Comparison of ENCODE assay signal across 7 mouse cellular contexts in genomic region chr16:16358481-16359100, GRCm38 (mm10). TPM values are rescaled to one million over a fixed set of nuclear protein-coding genes. Genes with fewer than 3 reads are reported as not detected.
DNase-seq lines count a peak whose midpoint lies in the region; ATAC-seq lines count a peak whose summit lies in the region.

Gene Dnm1l (minus strand): TSS chr16:16358959.

- peak within 1 kb of the TSS; percentile 94 for H3K9ac ChIP-seq in intestine, embryonic 15.5 days

- peak within 1 kb of the TSS; percentile 97 for H3K4me3 ChIP-seq in intestine, embryonic 15.5 days (replicated peaks)
- peak within 1 kb of the TSS; percentile 96 for H3K4me3 ChIP-seq in midbrain, embryonic 10.5 days

- under 1% methylated on average over 55 of the region's 55 CpGs for WGBS in intestine, embryonic 15.5 days
- WGBS in midbrain, embryonic 10.5 days: under 1% methylated on average over 55 of the region's 55 CpGs

- peak; percentile 96 for DNase-seq in adrenal gland, adult 2 months
- peak; percentile 82 for DNase-seq in embryo, embryonic 11.5 days (ENCODE audit: low read depth, low spot score)
- DNase-seq in gastrocnemius, postnatal 36 days: peak; percentile 85 to 88
- peak; percentile 94 to 95 for DNase-seq in left cerebral cortex, postnatal 25 days (ENCODE audit: low spot score in 2 of 2)
- peak; percentile 91 for DNase-seq in midbrain, embryonic 10.5 days (ENCODE audit: low spot score)
- DNase-seq in right cerebral cortex, postnatal 4 days: peak; percentile 91

- H3K9me3 ChIP-seq in intestine, embryonic 15.5 days: no peaks in the 10 kb centered on the region
- H3K9me3 ChIP-seq in midbrain, embryonic 10.5 days (replicated peaks): no peaks in the 10 kb centered on the region

- peak within 1 kb of the TSS; percentile 93 for H3K27ac ChIP-seq in intestine, embryonic 15.5 days
- H3K27ac ChIP-seq in midbrain, embryonic 10.5 days (replicated peaks): peak within 1 kb of the TSS; percentile 93

- ATAC-seq in intestine, embryonic 15.5 days: peak; percentile 99

- H3K36me3 ChIP-seq in intestine, embryonic 15.5 days: no peaks in the 10 kb centered on the region
- H3K36me3 ChIP-seq in midbrain, embryonic 10.5 days: peaks cover 3% of the 10 kb centered on the region

- intact Hi-C loops in gastrocnemius, postnatal 36 days (cut with DNase I): loop anchor here (5.0 to 10.0 kb wide), 2 partner anchors 56 to 226 kb away; partner anchors contain the start of gene Yars2
- intact Hi-C loops in left cerebral cortex, postnatal 25 days (cut with DNase I): loop anchor here (5.0 to 10.0 kb wide), 3 partner anchors 56 to 516 kb away; partner anchors contain the start of genes Top3b, Vpreb1 and Yars2

- 0 out of 2 replicates have a peak, but pooled peaks cover 4% of the 10 kb centered on the region for H3K4me1 ChIP-seq in intestine, embryonic 15.5 days (replicated peaks)
- peaks cover 8% of the 10 kb centered on the region for H3K4me1 ChIP-seq in midbrain, embryonic 10.5 days

- H3K4me2 ChIP-seq in intestine, embryonic 15.5 days (replicated peaks): peak within 1 kb of the TSS; percentile 66

- H3K27me3 ChIP-seq in intestine, embryonic 15.5 days (replicated peaks): no peaks in the 10 kb centered on the region
- no peaks in the 10 kb centered on the region for H3K27me3 ChIP-seq in midbrain, embryonic 10.5 days (ENCODE audit: low read depth, poor library complexity, severe bottlenecking)

RNA-seq across cellular contexts. Expression of gene Dnm1l, which starts in this region (rescaled TPM):
- 10 to 100 TPM; 76.7 to 84.5 TPM for total RNA-seq in adrenal gland, adult 2 months (2021)
- polyA plus RNA-seq in adrenal gland, adult 2 months (2012; rRNA removed): 3.0 and 4.9 TPM in 2 replicates
- total RNA-seq in gastrocnemius, postnatal 36 days (2021): 10 to 100 TPM; 53.4 to 59.7 TPM
- polyA plus RNA-seq in intestine, embryonic 15.5 days (2015; fragmentation: Nextera tagmentation; extraction: Ambion mirVana): 54.5 and 57.8 TPM in 2 replicates
- total RNA-seq in left cerebral cortex, postnatal 25 days (2021): 100 to 1,000 TPM; 216 to 217 TPM
- 57.1 and 61.9 TPM in 2 replicates for polyA plus RNA-seq in midbrain, embryonic 10.5 days (2016; fragmentation: Nextera tagmentation; extraction: Ambion mirVana)

Comparison
In these comparisons a context has a peak if more than half of its experiments do, and no peak if none do; other contexts are left out.
1. Peak in every context shown above with its lines: DNase-seq, ATAC-seq, H3K4me3 ChIP-seq and H3K27ac ChIP-seq.